ENCODE assay signal across 20 mouse cellular contexts in genomic region chr2:43977732-43978131, GRCm38 (mm10).
A peak's percentile ranks its signal among the peaks of the same experiment; 100 is the strongest.
DNase-seq lines count a peak whose midpoint lies in the region; ATAC-seq and TF ChIP-seq lines count a peak whose summit lies in the region.
"Had no signal": no experiment of that assay in that cellular context is flagged by ENCODE, and none has a peak within 500 bp of the region (broad histone marks: within the 10 kb centered on the region; RNA-seq: fewer than 3 reads in every experiment).

No protein-coding gene starts in this region.

- peak overlapping the region; percentile 28; the same call in 1 of the 2 replicates for H3K4me3 ChIP-seq in layer of hippocampus, adult 2 months
- H3K4me3 ChIP-seq in hindbrain, embryonic 16.5 days (ENCODE audit: low read length) = no peak overlapping the region
- H3K4me3 ChIP-seq in neural tube, embryonic 15.5 days (replicated peaks) = no peak overlapping the region
- H3K4me3 ChIP-seq: embryonic facial prominence, embryonic 15.5 days; heart, embryonic 15.5 days; limb, embryonic 15.5 days; megakaryocyte, embryonic 14.5 days; myocyte had no signal

- ATAC-seq in hindbrain, embryonic 16.5 days = peak; percentile 24; the same call in 1 of the 2 replicates
- ATAC-seq in neural tube, embryonic 15.5 days (ENCODE audit: low FRiP score) = peak; percentile 59

- H3K9me3 ChIP-seq in hindbrain, embryonic 16.5 days (ENCODE audit: control insufficient read depth, low read length) = no peaks in the 10 kb centered on the region
- no peaks in the 10 kb centered on the region for H3K9me3 ChIP-seq in neural tube, embryonic 15.5 days (replicated peaks)
- H3K9me3 ChIP-seq: embryonic facial prominence, embryonic 15.5 days; heart, embryonic 15.5 days; limb, embryonic 15.5 days; megakaryocyte, embryonic 14.5 days had no signal

- H3K36me3 ChIP-seq in hindbrain, embryonic 16.5 days (ENCODE audit: control insufficient read depth, insufficient read depth, low read length) = no peaks in the 10 kb centered on the region
- H3K36me3 ChIP-seq in neural tube, embryonic 15.5 days = no peaks in the 10 kb centered on the region
- H3K36me3 ChIP-seq: embryonic facial prominence, embryonic 15.5 days; heart, embryonic 15.5 days; limb, embryonic 15.5 days had no signal

- no peak overlapping the region for H3K9ac ChIP-seq in hindbrain, embryonic 16.5 days (ENCODE audit: low read depth, low read length)
- no peak overlapping the region for H3K9ac ChIP-seq in neural tube, embryonic 15.5 days (replicated peaks)
- H3K9ac ChIP-seq: embryonic facial prominence, embryonic 15.5 days; heart, embryonic 15.5 days; limb, embryonic 15.5 days had no signal

- WGBS in hindbrain, embryonic 16.5 days = 69% methylated on average over 11 of the region's 11 CpGs
- 62% methylated on average over 11 of the region's 11 CpGs for WGBS in neural tube, embryonic 15.5 days

- no peaks in the 10 kb centered on the region for H3K27me3 ChIP-seq in hindbrain, embryonic 16.5 days (replicated peaks; ENCODE audit: control insufficient read depth, insufficient read depth, low read length)
- no peaks in the 10 kb centered on the region for H3K27me3 ChIP-seq in neural tube, embryonic 15.5 days (replicated peaks)
- H3K27me3 ChIP-seq: embryonic facial prominence, embryonic 15.5 days; heart, embryonic 15.5 days; limb, embryonic 15.5 days; megakaryocyte, embryonic 14.5 days had no signal

- peak overlapping the region; percentile 86 for H3K27ac ChIP-seq in layer of hippocampus, adult 2 months
- no peak overlapping the region for H3K27ac ChIP-seq in hindbrain, embryonic 16.5 days (ENCODE audit: low read depth, low read length)
- H3K27ac ChIP-seq in neural tube, embryonic 15.5 days (replicated peaks) = peak overlapping the region; percentile 51; the same call in 1 of the 2 replicates
- H3K27ac ChIP-seq: embryonic facial prominence, embryonic 15.5 days; heart, embryonic 15.5 days; limb, embryonic 15.5 days had no signal

- no peak overlapping the region for H3K4me2 ChIP-seq in hindbrain, embryonic 16.5 days (ENCODE audit: low read length)
- H3K4me2 ChIP-seq in neural tube, embryonic 15.5 days = peak overlapping the region; percentile 23
- H3K4me2 ChIP-seq: embryonic facial prominence, embryonic 15.5 days; heart, embryonic 15.5 days; limb, embryonic 15.5 days had no signal

- DNase-seq in layer of hippocampus, adult 2 months (ENCODE audit: low spot score in 2 of 2) = no peak
- no peak for DNase-seq in layer of hippocampus, adult 9-11 months
- DNase-seq in right cerebral cortex, adult 18-20 months = peak; percentile 17
- DNase-seq in right cerebral cortex, postnatal 4 days = no peak
- DNase-seq in spleen, postnatal 10 days (ENCODE audit: low spot score in 2 of 2) = no peak
- DNase-seq: adrenal gland, postnatal 25 days; cerebellum, adult 9-11 months; embryo, embryonic 11 days; gastrocnemius, postnatal 10 days; heart, adult 18-20 months; kidney, adult 8-10 months; lung, postnatal 10 days; thymus, postnatal 36 days had no signal

- TF ChIP-seq CTCF in layer of hippocampus, adult 2 months (conservative IDR thresholded peaks at IDR 0.05) = no peak

- no peaks in the 10 kb centered on the region for H3K4me1 ChIP-seq in hindbrain, embryonic 16.5 days (ENCODE audit: control insufficient read depth, insufficient read depth, low read depth, low read length)
- H3K4me1 ChIP-seq in neural tube, embryonic 15.5 days = peaks cover 8% of the 10 kb centered on the region; the same call in 1 of the 2 replicates
- H3K4me1 ChIP-seq: embryonic facial prominence, embryonic 15.5 days; heart, embryonic 15.5 days; limb, embryonic 15.5 days; megakaryocyte, embryonic 14.5 days had no signal
